Mouse (Mus musculus): ENCODE data around the gene Zfp609.
A peak's percentile ranks its signal among the peaks of the same experiment; 100 is the strongest.

The Zfp609 gene

GRCm38 (mm10) chr9:65827344-65828015, at the start of gene Zfp609:
Zfp609 (minus strand) TSS chr9:65827564.
- DNase-seq (ENCODE audit: low spot score) = peak; percentile 99

GRCm38 (mm10) chr9:65859656-65860055, 32.3 kb upstream of the Zfp609 start:
- DNase-seq (ENCODE audit: low spot score) = no peak

GRCm38 (mm10) chr9:65850203-65850602, 22.8 kb upstream of the Zfp609 start:
- no peak for DNase-seq (ENCODE audit: low spot score)

- DNase-seq (ENCODE audit: low spot score) = peak; percentile 34
These were observed 20.8 kb upstream of the Zfp609 start for GRCm38 (mm10) chr9:65848154-65848553.

- DNase-seq (ENCODE audit: low spot score) = no peak
These were observed 17.2 kb upstream of the Zfp609 start for GRCm38 (mm10) chr9:65844421-65845165.

- DNase-seq (ENCODE audit: low spot score) = no peak
These were observed 12.5 kb upstream of the Zfp609 start for GRCm38 (mm10) chr9:65839841-65840240.

- DNase-seq (ENCODE audit: low spot score) = no peak
These were observed 9.6 kb upstream of the Zfp609 start for GRCm38 (mm10) chr9:65836916-65837315.

- DNase-seq (ENCODE audit: low spot score) = no peak
These were observed 7.4 kb upstream of the Zfp609 start for GRCm38 (mm10) chr9:65834628-65835354.

- no peak for DNase-seq (ENCODE audit: low spot score)
These were observed 6.3 kb upstream of the Zfp609 start for GRCm38 (mm10) chr9:65833640-65834039.

GRCm38 (mm10) chr9:65833230-65833629, 5.9 kb upstream of the Zfp609 start:
- no peak for DNase-seq (ENCODE audit: low spot score)

GRCm38 (mm10) chr9:65832041-65832440, 4.7 kb upstream of the Zfp609 start:
- no peak for DNase-seq (ENCODE audit: low spot score)

GRCm38 (mm10) chr9:65831164-65831563, 3.8 kb upstream of the Zfp609 start:
- DNase-seq (ENCODE audit: low spot score) = no peak

GRCm38 (mm10) chr9:65830255-65830654, 2.9 kb upstream of the Zfp609 start:
- no peak for DNase-seq (ENCODE audit: low spot score)

- no peak for DNase-seq (ENCODE audit: low spot score)
These were observed 2.0 kb upstream of the Zfp609 start for GRCm38 (mm10) chr9:65829410-65829809.

GRCm38 (mm10) chr9:65828511-65828910, 1.1 kb upstream of the Zfp609 start:
- DNase-seq (ENCODE audit: low spot score) = no peak

- DNase-seq (ENCODE audit: low spot score) = no peak
These were observed 646 bp upstream of the Zfp609 start for GRCm38 (mm10) chr9:65828016-65828403.

- peak; percentile 43 for DNase-seq (ENCODE audit: low spot score)
These were observed 598 bp downstream of the Zfp609 start for GRCm38 (mm10) chr9:65826588-65827343.

GRCm38 (mm10) chr9:65826226-65826587, 1.2 kb downstream of the Zfp609 start:
- DNase-seq (ENCODE audit: low spot score) = no peak

- no peak for DNase-seq (ENCODE audit: low spot score)
These were observed 3.5 kb downstream of the Zfp609 start for GRCm38 (mm10) chr9:65823716-65824462.

GRCm38 (mm10) chr9:65822011-65822410, 5.4 kb downstream of the Zfp609 start:
- no peak for DNase-seq (ENCODE audit: low spot score)

- no peak for DNase-seq (ENCODE audit: low spot score)
These were observed 7.1 kb downstream of the Zfp609 start for GRCm38 (mm10) chr9:65820301-65820700.

- DNase-seq (ENCODE audit: low spot score) = no peak
These were observed 9.0 kb downstream of the Zfp609 start for GRCm38 (mm10) chr9:65818402-65818801.
